Mouse (Mus musculus) kidney, adult 9 months (tissue): ENCODE results near the gene Lamtor3.
"Not testable (repeated sequence)": the region's sequence is repeated elsewhere in the genome, so short reads cannot be mapped to it uniquely, and the experiment has no call there.

Experiments used
- DNase-seq: peaks from one replicate; pipeline ENCODE4 v3.0.0; 2022

Gene Lamtor3

DNA sequence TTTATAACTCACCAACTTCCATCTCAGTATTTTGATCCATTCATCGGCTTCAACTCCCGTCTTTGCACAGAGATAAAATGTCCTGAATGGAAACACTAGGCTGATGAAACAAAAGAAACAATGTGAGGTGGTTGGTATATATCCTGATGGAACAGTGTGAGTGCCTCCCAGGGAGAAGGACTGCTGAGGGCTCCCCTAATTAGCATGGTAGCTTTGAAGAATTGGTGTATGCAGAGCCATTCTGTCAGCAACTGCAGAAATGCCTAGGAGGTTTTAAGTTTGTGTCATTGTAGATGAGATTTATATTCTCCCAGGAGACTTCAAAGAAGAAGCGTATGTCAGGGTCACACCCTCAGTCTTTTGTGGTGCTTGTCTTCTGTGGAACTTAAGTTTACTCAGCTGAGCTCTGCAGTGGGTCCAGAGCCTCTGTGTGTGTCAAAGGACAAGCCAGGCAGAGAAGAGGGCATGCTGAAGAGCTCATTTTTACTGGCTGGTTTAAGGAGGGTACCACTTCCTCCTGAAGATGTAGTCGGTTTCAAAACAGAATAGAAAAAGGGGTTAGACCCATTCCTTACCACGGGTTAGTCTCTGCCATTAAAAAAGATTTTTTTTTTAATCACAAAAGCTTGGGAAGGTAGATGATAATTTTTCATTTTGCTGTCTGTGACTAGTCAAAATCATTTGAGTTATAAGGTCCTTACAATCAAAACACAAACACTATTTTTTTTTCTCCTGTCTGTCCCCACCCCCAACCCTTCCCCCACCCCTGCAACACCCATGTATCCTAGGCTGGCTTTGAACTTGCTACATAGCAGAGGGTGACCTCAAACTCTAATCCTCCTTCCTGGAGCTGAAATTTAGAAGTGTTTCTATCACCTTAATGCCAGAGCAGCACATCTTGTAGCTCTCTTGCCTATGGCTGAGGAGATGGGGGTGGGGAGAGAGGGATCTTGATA, 17.5 kb downstream of the Lamtor3 start:
- DNase-seq = no peak

GRCm38 (mm10) chr3:137936541-137936940, 18.2 kb downstream of the Lamtor3 start:
- no peak for DNase-seq

- DNase-seq = peak; percentile 39
Observed at GRCm38 (mm10) chr3:137938608-137939007, 20.3 kb downstream of the Lamtor3 start.

DNA sequence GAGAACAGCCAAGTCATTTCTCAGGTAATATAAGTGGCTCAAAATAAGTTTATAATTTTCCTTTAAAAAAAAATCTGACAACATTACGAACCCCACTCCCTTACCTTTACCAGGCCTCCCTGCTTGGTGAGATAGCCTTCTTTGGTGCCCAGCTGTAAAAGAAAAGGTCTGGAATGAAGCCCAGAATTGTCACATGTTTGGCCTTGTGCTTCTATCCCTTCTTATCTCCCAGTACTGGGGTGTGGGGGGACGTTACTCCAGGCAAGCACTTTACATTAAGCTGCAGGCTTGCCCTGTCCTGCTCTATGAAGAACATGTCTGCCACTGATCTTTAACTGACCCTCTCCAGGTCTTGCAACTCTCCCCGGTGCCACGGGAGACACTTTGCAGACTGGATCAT, 22.5 kb downstream of the Lamtor3 start:
- no peak for DNase-seq

GRCm38 (mm10) chr3:137941555-137941954, 23.2 kb downstream of the Lamtor3 start:
- no peak for DNase-seq

DNA sequence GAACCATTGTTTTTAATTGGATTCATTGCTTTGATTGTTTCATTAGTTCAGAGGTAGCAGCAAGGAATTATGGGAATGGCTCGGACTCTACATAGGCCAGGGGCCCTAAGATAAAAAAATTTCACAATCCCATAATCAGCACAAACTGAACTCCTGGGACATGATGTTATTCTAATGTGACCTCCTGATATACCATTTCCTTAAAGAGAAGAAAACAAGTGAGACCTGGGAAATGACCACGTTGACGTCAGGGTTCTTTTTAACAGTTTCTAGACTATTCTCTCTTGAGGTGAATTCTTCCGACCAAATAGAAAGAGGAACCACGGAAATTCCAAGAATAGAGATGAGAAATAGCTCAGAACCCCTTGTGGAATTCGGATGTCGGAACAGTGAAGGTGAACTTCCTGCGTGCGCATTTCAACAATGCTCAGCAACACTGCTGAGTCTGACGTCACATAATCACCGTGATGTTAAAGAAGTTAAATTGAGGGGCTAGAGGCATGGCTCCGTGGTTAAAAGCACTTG, 23.9 kb downstream of the Lamtor3 start:
- no peak for DNase-seq

DNA sequence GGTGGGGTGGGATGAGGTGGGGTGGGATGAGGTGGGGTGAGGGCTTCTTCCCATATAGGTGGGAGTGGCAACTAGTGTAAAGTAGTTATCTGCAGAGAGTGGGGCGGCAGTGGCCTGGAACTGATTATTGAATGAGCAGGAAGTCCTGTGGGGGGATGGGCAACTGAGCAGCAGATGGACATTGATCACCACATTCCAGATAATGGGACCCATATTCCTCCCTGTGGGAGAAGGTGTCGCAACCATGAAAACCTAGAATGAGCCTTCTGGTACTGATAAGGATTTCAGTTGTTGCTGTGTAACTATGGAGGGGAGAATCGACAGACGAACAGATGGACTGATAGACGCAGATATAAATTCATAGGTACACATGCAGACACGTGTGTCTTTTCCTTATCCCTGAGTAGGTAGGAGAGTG, 25.4 kb downstream of the Lamtor3 start:
- DNase-seq = no peak

DNA sequence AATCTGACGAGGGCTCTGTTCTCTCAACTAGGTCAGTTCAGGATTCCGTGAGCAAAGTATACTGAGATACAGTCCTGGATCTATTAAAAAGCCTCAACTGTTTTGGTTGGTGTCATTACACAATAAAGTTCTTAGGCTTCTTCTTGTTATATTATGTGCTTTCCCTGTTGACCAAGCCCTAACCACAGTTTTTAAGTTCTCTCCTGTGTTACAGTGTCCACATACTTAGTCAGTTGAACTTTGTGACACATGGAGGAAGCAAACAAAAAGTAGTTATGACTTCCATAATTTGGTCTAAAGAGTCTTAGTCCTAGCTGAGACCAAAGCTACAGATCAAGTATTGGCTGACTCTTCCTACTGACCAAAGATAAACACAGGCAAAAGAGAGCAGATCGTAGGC, 28.5 kb downstream of the Lamtor3 start:
- no peak for DNase-seq

DNA sequence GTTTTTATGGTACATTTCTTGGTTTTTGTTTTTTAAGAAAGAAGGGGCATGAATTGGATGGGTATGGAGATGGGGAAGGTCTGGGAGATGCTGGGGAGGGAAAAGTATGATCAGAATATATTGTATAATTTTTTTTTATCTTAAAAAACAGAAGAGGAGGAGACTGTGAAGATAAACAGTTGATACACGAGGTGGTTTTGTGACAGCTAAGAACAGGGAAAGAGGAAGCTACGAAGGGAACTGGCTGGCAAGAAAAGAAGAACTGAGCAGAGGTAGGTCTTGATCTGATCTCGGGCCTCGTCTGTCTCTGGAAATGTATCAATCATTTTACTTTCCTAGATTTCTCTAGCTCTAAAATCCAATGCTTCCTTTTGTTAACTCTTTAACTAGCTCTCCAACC, 29.2 kb downstream of the Lamtor3 start:
- no peak for DNase-seq

GRCm38 (mm10) chr3:137950191-137950885, 32.0 kb downstream of the Lamtor3 start:
- no peak for DNase-seq

DNA sequence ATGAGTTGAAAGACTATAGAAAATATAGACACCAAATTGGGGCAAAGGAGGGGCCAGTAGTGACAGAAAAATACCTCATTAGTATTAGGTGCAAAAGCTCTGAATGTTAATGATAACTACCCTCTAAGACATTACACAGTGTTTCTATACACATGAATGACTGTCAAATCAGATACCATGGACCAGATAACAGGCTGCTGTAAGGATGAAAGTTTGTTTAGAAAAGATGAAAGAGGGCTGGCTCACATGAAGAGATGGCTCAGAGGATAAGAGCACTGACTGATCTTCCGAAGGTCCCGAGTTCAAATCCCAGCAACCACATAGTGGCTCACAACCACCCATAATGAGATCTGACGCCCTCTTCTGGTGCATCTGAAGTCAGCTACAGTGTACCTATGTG, 33.0 kb downstream of the Lamtor3 start:
- not testable (repeated sequence) for DNase-seq

- no peak for DNase-seq
Observed at GRCm38 (mm10) chr3:137951819-137952218, 33.5 kb downstream of the Lamtor3 start.

DNA sequence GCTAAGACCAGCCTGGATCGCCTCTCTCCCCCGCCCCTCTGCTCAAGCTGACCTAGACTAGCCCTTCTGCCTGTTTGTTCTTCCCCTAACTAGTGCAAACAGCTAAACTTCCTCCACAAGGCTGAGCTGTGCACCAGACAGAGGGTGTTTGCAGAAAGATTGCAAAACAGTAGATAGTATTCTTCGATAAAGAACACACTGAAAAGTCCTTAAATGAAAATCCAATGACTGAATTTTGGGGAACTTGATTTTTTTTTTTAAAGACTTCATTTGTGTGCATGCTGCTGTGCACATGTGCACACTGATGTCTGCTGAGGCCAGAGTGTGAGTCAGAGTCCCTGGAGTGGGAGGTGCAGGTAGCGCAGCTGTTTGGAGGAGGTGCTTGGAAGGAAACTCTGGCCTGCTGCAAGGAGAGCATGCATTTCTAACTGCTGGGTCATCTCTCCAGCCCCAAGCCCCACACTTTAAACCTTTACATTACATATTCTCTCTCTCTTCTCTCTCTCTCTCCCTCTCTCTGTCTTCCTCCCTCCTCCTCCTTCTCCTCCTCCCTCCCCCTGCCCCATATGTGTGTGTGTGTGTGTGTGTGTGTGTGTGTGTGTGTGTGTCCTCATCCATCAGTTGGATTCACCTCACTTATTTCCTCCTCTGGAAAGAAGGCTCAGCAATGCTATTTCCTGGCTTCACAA, 34.1 kb downstream of the Lamtor3 start:
- no peak for DNase-seq

DNA sequence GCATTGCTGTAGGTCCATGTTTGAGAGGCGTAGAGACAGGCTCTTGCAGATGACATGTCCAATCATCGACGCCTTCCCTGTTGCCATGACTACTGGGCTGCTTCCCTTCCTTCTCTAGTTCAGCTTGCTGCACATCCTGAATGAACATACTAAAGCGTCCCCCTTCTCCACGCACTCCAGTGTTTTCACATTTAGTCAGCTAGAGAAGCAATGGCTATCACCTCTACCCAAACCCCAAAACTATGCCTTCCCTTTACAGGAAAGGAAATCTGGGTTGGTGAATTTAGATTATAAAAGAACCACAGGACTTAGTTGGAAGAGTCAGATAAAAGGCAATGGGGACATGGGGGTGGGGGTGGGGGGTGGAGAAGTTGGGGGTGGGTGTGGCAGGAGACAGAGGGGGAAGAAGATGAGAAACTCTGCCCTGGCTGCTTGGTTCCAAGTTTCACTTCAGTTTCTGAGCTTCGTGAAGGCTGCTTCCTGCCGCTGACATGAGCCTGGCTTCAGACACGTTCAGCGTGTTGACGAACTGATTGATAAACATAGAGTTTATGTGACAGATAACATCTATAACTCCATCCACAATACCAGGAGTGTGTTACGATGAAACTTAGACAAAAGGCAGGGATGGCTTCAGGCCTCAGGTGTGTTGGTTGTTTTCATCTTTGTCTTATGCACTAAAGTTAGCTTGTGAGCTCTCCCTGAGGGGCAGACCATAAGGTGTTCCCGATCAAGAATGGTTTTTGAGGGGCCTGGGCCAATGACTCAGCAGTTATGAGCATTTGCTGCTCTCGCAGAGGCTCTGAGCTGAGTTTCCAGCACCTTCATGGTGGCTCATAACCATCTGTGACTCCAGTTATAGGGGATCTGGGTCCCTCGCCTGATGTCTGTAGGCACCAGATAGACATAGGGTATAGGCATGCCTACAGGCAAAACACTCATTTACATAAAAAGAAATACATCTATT, 34.9 kb downstream of the Lamtor3 start:
- DNase-seq = no peak

DNA sequence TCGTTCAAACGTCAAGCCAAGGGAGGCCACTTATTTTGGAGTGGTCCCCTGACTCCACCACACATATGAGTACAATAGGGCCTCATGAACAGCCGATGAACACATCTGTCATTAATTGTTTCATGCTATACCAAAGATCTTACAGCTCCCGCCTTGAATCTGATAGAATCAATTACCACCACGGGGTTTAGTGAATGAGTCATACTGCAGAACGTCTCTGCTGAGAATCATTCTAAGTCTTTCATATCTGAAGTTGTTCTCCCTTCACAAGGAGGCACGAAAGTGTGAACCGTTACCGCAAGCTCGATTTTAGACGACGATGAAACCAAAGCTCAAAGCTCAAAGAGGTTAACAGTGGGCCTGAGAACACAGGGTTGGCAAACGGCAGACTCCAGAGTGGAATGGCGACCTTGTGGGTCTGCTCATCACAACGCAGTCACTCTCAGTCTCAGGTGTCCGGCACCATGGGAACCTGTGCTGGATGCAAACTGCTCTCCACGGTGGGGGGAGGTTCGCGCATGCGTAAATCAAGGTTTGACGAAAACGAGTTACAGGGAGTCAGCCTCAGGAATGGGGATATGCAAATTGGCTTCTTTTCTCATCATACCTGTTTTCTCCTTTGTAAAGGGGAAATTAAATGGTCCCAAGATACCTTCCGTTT, 36.1 kb downstream of the Lamtor3 start:
- DNase-seq = no peak

DNA sequence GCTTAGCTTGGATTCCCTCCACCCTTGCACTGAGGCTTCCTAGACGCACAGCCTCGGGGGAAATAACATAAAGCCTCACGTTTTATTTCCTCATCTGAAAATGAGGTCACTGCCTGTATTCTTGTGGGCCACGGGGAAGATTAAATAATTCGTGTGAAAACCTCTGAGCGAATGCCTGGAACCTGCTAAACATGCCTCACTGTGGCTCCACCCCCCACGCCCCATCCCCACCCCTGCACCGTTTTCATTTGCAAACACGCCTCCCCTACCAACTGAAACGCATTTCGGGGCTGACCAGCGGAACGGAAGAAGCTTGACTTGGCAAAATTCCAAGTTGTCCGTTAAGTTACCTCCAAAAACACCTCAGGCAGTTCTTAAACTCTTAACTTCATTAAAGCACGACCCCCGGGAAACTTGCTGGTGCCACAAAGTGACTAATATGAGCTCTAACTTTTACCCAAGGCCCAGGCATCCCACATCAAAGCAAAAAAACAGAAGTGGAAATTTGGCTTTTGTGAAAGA, 37.3 kb downstream of the Lamtor3 start:
- peak; percentile 7 for DNase-seq

DNA sequence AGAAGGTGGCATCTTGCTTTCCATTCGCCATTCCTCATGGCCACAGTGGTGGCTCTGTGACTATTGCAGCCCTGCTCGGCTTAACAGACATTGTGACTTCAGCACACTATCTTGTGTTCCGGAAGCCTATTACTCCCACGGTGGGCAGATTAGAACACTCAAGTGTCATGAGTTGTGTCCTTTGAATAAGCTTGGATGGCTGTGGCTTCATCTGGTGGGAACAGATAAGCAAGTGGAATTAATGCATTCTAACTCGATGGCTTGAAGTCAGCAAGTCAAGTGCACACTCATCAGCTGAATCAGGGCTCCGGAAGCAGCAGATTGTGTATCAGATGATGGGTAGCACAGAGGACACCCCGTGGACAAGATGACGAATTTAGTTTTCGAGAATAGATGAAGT, 39.6 kb downstream of the Lamtor3 start:
- no peak for DNase-seq

DNA sequence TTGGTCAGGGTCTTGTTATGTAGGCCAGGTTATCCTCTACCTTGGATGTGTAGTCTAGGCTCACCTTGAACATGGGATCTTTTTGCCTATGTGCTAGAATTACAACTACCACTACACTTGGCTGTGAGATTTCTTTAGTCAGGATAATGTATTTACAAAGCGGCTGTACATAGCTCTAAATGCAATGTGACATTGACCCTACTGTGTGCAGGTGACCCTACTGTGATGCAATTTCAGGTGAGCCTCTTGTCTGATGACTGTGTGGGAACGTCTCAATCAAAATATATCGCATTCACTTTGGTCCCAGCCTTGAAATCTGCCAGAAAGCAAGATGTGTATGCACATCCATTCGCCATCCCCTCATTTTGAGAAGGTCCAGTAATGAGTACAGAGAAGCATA, 40.0 kb downstream of the Lamtor3 start:
- DNase-seq = no peak

- no peak for DNase-seq
Observed at GRCm38 (mm10) chr3:137959456-137959855, 41.1 kb downstream of the Lamtor3 start.

DNA sequence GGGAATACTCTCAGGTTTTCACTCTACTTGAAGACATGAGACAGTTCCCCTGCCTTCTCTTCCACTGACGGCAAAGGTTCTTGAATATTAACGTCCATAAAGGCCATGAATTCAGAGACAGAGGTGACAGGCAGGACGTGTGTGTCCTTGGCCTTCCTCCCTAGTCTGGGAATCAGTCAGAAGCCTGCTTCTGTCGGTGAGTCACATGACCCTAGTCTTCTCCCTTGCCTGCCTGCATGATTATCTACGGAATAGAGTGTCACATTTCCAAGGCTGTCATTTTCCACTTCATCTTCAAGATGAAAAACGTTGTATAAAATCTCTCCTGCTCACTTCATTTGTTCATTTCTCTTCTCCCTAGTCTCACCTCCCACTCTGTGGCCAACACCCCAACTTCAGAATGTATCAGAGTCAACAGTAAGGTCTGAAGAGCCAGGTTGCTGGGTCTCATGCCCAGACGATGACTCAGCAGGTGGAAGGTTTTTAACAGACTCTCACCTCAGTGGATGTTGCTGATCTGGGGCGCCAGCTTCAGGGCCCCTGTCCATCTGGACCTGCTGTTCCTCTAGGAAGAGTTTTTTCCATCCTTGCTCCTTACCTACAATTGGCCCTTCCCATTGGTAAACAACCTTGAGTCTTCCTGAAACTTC, 43.6 kb downstream of the Lamtor3 start:
- no peak for DNase-seq

- DNase-seq = no peak
Observed at GRCm38 (mm10) chr3:137963508-137963907, 45.2 kb downstream of the Lamtor3 start.
